Mouse (Mus musculus): ENCODE data around the gene H13.
"Not testable (repeated sequence)": the region's sequence is repeated elsewhere in the genome, so short reads cannot be mapped to it uniquely, and the experiment has no call there.

Gene H13

GRCm38 (mm10) chr2:152661163-152661562 lies 8.1 kb upstream of the H13 start:
- no peak for DNase-seq (ENCODE audit: low spot score)

GRCm38 (mm10) chr2:152666191-152666590 lies 3.1 kb upstream of the H13 start:
- DNase-seq (ENCODE audit: low spot score), result not testable (repeated sequence)

- no peak for DNase-seq (ENCODE audit: low spot score)
Measured at GRCm38 (mm10) chr2:152669639-152670484, 601 bp downstream of the H13 start.

GRCm38 (mm10) chr2:152670983-152671641 lies 1.9 kb downstream of the H13 start:
- DNase-seq (ENCODE audit: low spot score), result no peak

- DNase-seq (ENCODE audit: low spot score), result no peak
Measured at GRCm38 (mm10) chr2:152671642-152671999, 2.4 kb downstream of the H13 start.

GRCm38 (mm10) chr2:152672166-152672565 lies 2.9 kb downstream of the H13 start:
- DNase-seq (ENCODE audit: low spot score), result no peak

- no peak for DNase-seq (ENCODE audit: low spot score)
Measured at GRCm38 (mm10) chr2:152674148-152674547, 4.9 kb downstream of the H13 start.

- DNase-seq (ENCODE audit: low spot score), result no peak
Measured at GRCm38 (mm10) chr2:152675252-152675791, 6.1 kb downstream of the H13 start.

GRCm38 (mm10) chr2:152678302-152678701 lies 9.0 kb downstream of the H13 start:
- DNase-seq (ENCODE audit: low spot score), result no peak

- no peak for DNase-seq (ENCODE audit: low spot score)
Measured at GRCm38 (mm10) chr2:152678925-152679324, 9.7 kb downstream of the H13 start.

- no peak for DNase-seq (ENCODE audit: low spot score)
Measured at GRCm38 (mm10) chr2:152679701-152680355, 10.6 kb downstream of the H13 start.

- DNase-seq (ENCODE audit: low spot score), result no peak
Measured at GRCm38 (mm10) chr2:152683086-152683485, 13.8 kb downstream of the H13 start.

- no peak for DNase-seq (ENCODE audit: low spot score)
Measured at GRCm38 (mm10) chr2:152686399-152686798, 17.1 kb downstream of the H13 start.

GRCm38 (mm10) chr2:152686806-152687267 lies 17.6 kb downstream of the H13 start, which contains the start of gene Mcts2:
Gene Mcts2, plus strand, starts transcription at chr2:152687035.
- peak; percentile 71 for DNase-seq (ENCODE audit: low spot score)

GRCm38 (mm10) chr2:152691564-152692217 lies 22.4 kb downstream of the H13 start:
- DNase-seq (ENCODE audit: low spot score), result no peak

GRCm38 (mm10) chr2:152693233-152693632 lies 24.0 kb downstream of the H13 start:
- no peak for DNase-seq (ENCODE audit: low spot score)

- no peak for DNase-seq (ENCODE audit: low spot score)
Measured at GRCm38 (mm10) chr2:152693735-152694134, 24.5 kb downstream of the H13 start.

GRCm38 (mm10) chr2:152694708-152695107 lies 25.4 kb downstream of the H13 start:
- no peak for DNase-seq (ENCODE audit: low spot score)

- DNase-seq (ENCODE audit: low spot score), result no peak
Measured at GRCm38 (mm10) chr2:152696016-152696415, 26.8 kb downstream of the H13 start.

GRCm38 (mm10) chr2:152696476-152697164 lies 27.4 kb downstream of the H13 start:
- DNase-seq (ENCODE audit: low spot score), result peak; percentile 80

- DNase-seq (ENCODE audit: low spot score), result no peak
Measured at GRCm38 (mm10) chr2:152700138-152700537, 30.9 kb downstream of the H13 start.

All from urinary bladder, postnatal 10 days (tissue).